Mouse (Mus musculus): ENCODE measurements around the gene Scpep1.
A peak's percentile ranks its signal among the peaks of the same experiment; 100 is the strongest.
"Not testable (repeated sequence)": the region's sequence is repeated elsewhere in the genome, so short reads cannot be mapped to it uniquely, and the experiment has no call there.

Scpep1 gene

GRCm38 (mm10) chr11:88955217-88955969 is at the start of gene Scpep1:
TSS of gene Scpep1 (minus strand) at chr11:88955465.
- peak; percentile 98 for DNase-seq (ENCODE audit: low read depth, low spot score)

- DNase-seq (ENCODE audit: low read depth, low spot score) = no peak
These were observed 48.5 kb upstream of the Scpep1 start for GRCm38 (mm10) chr11:89003726-89004125.

- DNase-seq (ENCODE audit: low read depth, low spot score) = peak; percentile 50
These were observed 47.8 kb upstream of the Scpep1 start for GRCm38 (mm10) chr11:89003078-89003477.

GRCm38 (mm10) chr11:89002621-89003020 is 47.4 kb upstream of the Scpep1 start:
- DNase-seq (ENCODE audit: low read depth, low spot score) = no peak

GRCm38 (mm10) chr11:89002068-89002467 is 46.8 kb upstream of the Scpep1 start:
- DNase-seq (ENCODE audit: low read depth, low spot score) = no peak

GRCm38 (mm10) chr11:89001569-89001968 is 46.3 kb upstream of the Scpep1 start:
- DNase-seq (ENCODE audit: low read depth, low spot score) = peak; percentile 51

- DNase-seq (ENCODE audit: low read depth, low spot score) = no peak
These were observed 45.2 kb upstream of the Scpep1 start for GRCm38 (mm10) chr11:89000527-89000819.

GRCm38 (mm10) chr11:88999723-89000526 is 44.7 kb upstream of the Scpep1 start:
- DNase-seq (ENCODE audit: low read depth, low spot score) = no peak

GRCm38 (mm10) chr11:88998974-88999722 is 43.9 kb upstream of the Scpep1 start, which contains the start of gene Trim25:
TSS of gene Trim25 (plus strand) at chr11:88999376.
- DNase-seq (ENCODE audit: low read depth, low spot score) = peak; percentile 99

GRCm38 (mm10) chr11:88998406-88998805 is 43.1 kb upstream of the Scpep1 start:
- no peak for DNase-seq (ENCODE audit: low read depth, low spot score)

GRCm38 (mm10) chr11:88997343-88997742 is 42.1 kb upstream of the Scpep1 start:
- DNase-seq (ENCODE audit: low read depth, low spot score) = not testable (repeated sequence)

GRCm38 (mm10) chr11:88996427-88996826 is 41.2 kb upstream of the Scpep1 start:
- DNase-seq (ENCODE audit: low read depth, low spot score) = peak; percentile 92

- DNase-seq (ENCODE audit: low read depth, low spot score) = peak; percentile 87
These were observed 40.4 kb upstream of the Scpep1 start for GRCm38 (mm10) chr11:88995616-88996015.

GRCm38 (mm10) chr11:88994492-88994891 is 39.2 kb upstream of the Scpep1 start:
- DNase-seq (ENCODE audit: low read depth, low spot score) = no peak

GRCm38 (mm10) chr11:88993625-88994024 is 38.4 kb upstream of the Scpep1 start:
- peak; percentile 98 for DNase-seq (ENCODE audit: low read depth, low spot score)

GRCm38 (mm10) chr11:88993186-88993585 is 37.9 kb upstream of the Scpep1 start:
- no peak for DNase-seq (ENCODE audit: low read depth, low spot score)

- peak; percentile 89 for DNase-seq (ENCODE audit: low read depth, low spot score)
These were observed 34.3 kb upstream of the Scpep1 start for GRCm38 (mm10) chr11:88989530-88989929.

GRCm38 (mm10) chr11:88988956-88989355 is 33.7 kb upstream of the Scpep1 start:
- no peak for DNase-seq (ENCODE audit: low read depth, low spot score)

- peak; percentile 67 for DNase-seq (ENCODE audit: low read depth, low spot score)
These were observed 31.4 kb upstream of the Scpep1 start for GRCm38 (mm10) chr11:88986616-88987015.

GRCm38 (mm10) chr11:88981337-88981736 is 26.1 kb upstream of the Scpep1 start:
- DNase-seq (ENCODE audit: low read depth, low spot score) = no peak

- peak; percentile 1 for DNase-seq (ENCODE audit: low read depth, low spot score)
These were observed 21.9 kb upstream of the Scpep1 start for GRCm38 (mm10) chr11:88977188-88977587.

- DNase-seq (ENCODE audit: low read depth, low spot score) = peak; percentile 72
These were observed 21.1 kb upstream of the Scpep1 start for GRCm38 (mm10) chr11:88976320-88976719.

Data from ZHBTc4 (cell line).